Mouse (Mus musculus) CH12.LX (cell line): ENCODE results near the gene Fkbp9.

ENCODE experiments used
- CTCF ChIP-seq, 2 experiments: IDR thresholded peaks in 1 of 2; conservative IDR thresholded peaks in 1 of 2; 2 replicates each; pipeline ENCODE4 v1.5.1; 2011 to 2012; ENCODE audit warnings: low read depth in 2 of 2, low read length in 2 of 2, improper control_type of control experiment in 1 of 2, inconsistent platforms in 1 of 2, mild to moderate bottlenecking in 1 of 2, moderate library complexity in 1 of 2
- MAFK ChIP-seq: IDR thresholded peaks from 2 replicates; pipeline ENCODE4 v1.6.1; 2011; ENCODE audit warnings: low read length, improper control_type of control experiment; ENCODE audit not compliant: insufficient replicate concordance
- POLR2A ChIP-seq: IDR thresholded peaks from 2 replicates; pipeline ENCODE4 v1.6.1; 2011; ENCODE audit warnings: low read depth, mild to moderate bottlenecking, improper control_type of control experiment, low read length
- ZMIZ1 ChIP-seq: IDR thresholded peaks from 2 replicates; pipeline ENCODE4 v1.6.1; 2012; ENCODE audit warnings: low read depth, mild to moderate bottlenecking, inconsistent platforms, low read length, improper control_type of control experiment

DNA sequence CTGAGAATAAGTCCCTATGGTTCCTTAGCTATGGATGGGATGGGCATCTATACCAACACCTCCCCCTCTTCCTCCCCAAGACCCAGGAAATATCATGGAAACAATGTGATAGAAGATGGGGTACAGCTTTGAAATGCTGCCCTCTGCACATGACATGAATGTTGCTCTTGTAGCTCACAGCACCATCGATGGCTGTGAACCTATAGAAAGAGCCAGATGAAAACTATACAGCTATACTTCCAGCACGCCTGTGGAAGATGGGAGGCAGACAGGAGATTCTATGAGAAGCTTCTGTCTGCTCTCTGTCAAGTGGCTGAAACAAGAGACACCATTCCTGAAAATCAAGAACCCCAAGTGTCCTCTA is 12.8 kb upstream of the Fkbp9 start:
- TF ChIP-seq POLR2A (no peak), MAFK (no peak), CTCF (conservative IDR thresholded peaks at IDR 0.05 in 1 of 2, IDR thresholded peaks at IDR 0.05 in 1 of 2; ENCODE audit: low read depth in 2 of 2, low read length in 2 of 2) (no peak), ZMIZ1 (no peak)
